Mouse (Mus musculus): ENCODE data around the gene Shisa2.

- TF ChIP-seq TAL1 (IDR thresholded peaks at IDR 0.05; ENCODE audit: low read length), result no peak
- no peak for TF ChIP-seq GATA1 (IDR thresholded peaks at IDR 0.05; ENCODE audit: low read length)
Measured at GRCm38 (mm10) chr14:59612920-59613625, 12.0 kb upstream of the Shisa2 start.
